Mouse (Mus musculus): ENCODE results near the gene Bckdhb.
"Not testable (repeated sequence)": the region's sequence is repeated elsewhere in the genome, so short reads cannot be mapped to it uniquely, and the experiment has no call there.

Bckdhb gene

DNA sequence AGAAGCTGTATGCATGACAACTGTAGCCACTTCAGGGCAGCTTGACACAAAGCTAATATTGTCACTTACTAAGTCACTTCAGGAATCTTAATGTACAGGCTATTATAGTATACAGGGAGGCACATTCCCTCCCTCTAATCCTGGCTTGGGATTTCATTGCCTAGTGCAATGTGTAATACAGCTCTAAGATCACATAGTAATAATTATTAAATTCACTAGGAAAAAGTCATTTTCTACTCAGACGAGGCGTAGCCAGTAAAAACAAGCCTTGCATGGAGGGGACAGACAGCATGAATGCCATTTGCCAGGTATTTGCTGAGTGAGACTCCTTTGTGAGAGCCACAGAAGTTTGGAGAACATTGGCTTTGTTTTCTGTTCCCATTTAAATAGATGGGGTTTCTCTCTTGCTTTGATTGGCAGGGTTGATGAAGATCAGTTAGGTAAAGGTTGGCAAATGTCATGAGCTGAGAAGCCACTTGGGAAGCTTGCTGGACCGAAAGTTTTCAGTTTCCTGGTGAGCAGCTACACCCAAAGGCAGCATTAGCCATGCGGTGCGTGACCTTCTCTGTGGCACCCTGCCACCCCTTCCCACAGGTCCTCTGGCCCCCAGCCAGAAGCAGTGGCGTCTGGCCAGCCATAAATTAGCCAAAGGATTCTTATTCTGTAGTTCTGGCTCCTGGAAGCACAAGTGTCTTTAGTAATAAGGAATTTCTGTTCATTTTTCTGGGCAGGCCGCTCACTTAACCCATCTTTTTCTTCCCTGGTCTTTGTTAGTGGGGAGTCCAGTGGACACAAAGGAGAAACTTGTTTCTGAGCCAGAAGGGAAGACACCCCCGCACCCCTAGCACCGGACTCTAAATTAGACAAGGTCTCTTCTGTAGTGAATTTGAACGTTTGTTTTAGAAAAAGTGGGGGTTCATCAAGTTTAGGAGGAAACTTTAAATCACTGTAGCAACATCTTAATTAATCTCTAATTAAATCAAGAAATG lies 37.4 kb downstream of the Bckdhb start:
- DNase-seq (ENCODE audit: low read depth in 2 of 2, low spot score in 2 of 2) = no peak

DNA sequence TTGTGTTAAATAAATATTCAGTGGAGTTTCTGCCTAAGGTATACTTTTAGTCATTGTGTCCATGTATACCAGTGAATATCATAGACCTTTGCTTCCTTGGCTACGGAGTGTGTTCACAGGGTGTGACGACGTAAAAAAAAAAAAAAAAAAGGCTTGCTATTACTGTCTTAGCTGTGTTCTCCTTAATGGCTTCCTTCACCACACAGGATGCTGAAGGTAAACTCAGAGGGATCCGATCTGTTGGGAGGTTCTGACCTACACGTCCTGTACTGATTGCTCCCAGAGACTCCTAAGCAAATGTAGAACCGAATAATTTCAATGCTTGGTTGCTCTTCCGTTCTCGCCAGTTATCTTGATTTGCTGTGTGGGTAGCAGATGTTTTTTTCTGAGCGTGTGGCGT lies 38.4 kb downstream of the Bckdhb start:
- DNase-seq (ENCODE audit: low read depth in 2 of 2, low spot score in 2 of 2) = no peak

DNA sequence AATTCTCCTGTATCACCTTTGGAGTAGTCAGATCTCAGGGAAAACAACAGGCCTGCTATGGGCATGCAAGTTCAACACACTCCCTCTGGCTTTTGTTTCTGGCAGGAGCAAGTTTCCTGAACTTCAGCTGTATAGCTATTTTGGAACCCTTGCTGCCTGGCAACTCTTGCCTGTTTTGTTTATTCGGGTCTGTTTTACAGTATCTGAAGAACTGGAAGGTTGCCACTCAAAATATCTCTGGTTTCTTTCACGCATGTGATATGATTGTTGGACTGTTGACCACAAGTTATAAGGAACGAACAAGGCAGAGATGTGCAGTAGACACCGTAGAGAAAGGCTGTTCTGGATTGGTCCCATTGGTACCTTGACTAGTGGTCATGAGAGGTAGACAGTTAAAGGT lies 39.4 kb downstream of the Bckdhb start:
- DNase-seq (ENCODE audit: low read depth in 2 of 2, low spot score in 2 of 2) = no peak

DNA sequence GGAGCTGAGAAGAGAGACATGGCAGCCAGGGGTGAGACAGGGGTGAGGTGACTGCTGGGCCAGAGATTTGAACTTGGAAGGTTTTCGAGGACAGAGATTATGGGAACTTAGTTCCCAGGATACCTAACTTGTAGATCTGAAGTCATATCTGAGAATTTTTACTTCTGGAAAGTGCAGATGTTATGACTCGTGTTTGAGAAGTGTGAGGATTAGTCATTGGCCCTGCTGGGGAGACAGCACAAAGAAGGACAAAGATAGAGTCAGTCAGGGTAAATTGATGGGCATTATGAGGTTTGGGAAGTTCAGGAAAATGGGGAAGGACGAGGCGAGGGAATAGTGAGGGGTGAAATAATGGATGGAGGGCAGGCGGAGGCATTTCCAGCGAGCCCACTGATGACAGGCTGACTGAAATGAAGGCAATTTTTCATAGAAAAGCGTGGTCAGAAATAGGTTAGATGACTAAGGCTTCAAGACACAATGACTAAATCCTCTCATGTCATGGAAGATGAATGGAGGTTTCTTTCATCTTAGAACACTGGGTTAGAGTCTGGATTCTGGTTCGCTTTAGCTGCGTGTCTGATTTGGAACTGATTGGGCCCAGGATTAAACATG lies 42.6 kb downstream of the Bckdhb start:
- no peak for DNase-seq (ENCODE audit: low read depth in 2 of 2, low spot score in 2 of 2)

DNA sequence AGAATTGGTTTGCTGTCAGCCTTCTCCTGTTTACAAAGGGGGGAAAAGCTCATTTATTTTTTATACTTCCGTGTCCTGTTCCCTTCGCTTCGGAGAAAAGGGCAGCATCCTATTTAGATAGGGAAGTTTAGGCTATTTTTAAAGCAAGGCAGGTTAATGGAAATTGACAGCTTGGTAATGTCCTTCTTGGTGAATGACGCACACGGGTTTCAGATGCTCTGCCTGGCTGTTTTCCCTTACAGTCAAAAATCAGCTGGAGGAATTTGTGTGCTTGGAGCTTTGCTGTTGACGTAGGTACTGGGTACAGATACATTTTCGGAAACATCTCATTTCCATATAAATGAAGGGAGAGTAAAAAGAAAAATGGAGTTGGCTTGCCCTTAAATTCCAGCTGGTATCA lies 44.4 kb downstream of the Bckdhb start:
- no peak for DNase-seq (ENCODE audit: low read depth in 2 of 2, low spot score in 2 of 2)

DNA sequence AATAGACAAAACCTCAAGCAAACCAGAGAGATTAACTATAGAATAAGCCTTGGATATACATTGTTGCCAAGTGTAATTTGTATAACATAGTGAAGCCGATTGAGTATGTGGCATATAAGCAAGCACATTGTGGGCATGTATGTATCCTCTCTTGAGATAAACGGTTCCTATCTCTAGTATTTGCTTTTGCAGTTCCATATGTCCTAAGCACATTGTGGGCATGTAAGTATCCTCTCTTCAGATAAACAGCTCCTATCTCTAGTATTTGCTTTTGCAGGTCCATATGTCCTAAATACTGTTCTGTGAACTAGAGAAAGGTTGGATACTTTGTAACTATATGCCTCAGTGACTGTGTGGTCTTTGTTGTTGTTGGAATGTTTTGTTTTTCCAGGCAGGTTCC lies 48.5 kb downstream of the Bckdhb start:
- DNase-seq (ENCODE audit: low read depth in 2 of 2, low spot score in 2 of 2) = no peak

DNA sequence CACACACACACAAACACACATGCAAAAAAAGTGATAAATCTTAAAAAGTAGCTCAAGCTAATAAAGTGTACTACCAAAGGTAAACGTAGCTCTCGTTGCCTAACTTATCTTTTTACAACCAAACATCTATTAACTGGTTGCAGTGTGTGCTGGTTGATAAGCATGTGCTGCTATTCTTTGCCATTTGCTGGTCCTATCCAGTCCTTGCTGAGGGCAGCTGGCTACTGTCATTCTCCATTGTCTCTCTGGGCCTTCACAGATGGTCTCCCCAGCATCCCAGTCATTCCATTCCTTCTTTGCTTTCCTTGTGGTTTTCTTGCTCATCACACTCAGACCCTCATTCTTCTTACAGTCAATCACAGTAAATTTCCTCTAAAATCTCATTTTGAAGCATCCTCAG lies 50.9 kb downstream of the Bckdhb start:
- no peak for DNase-seq (ENCODE audit: low read depth in 2 of 2, low spot score in 2 of 2)

DNA sequence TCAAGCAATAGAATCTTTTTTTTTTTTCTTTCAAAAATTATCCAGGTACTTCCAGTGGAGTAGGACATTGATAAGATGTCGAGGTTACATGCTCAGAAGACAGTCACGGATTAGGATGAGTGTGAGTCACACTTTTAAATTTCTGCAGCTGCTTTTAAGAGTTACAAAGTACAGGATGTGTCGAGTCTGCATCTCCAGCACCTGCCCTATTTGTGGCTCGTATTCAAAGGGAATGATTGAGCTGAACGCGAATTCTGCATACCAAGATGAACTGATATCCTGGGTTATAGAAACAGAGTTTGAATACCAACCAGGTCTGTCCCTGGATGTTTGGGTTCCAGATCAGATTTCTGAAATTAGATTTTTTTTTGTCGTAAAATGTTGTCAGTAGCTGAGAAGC lies 56.3 kb downstream of the Bckdhb start:
- no peak for DNase-seq (ENCODE audit: low read depth in 2 of 2, low spot score in 2 of 2)

DNA sequence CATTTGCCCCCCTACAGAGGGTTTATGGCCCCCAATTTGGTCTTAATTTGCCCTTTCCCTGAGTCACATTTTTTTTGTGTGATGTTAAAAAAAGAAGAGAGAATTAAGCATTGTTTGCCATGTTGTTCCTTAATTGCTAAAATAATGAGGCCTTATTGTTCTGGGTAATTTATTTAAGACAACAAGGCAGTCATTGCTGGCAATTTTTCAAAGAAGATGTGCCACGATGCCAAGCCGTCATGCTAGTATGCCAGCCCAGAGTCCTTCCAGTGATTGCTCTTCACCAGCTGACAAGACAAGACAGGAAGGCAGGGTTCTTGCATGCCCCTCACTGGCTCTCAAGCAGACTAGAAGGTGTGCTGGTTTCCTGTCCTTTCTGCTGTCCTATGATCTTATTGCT lies 84.0 kb downstream of the Bckdhb start:
- DNase-seq (ENCODE audit: low read depth in 2 of 2, low spot score in 2 of 2) = no peak

DNA sequence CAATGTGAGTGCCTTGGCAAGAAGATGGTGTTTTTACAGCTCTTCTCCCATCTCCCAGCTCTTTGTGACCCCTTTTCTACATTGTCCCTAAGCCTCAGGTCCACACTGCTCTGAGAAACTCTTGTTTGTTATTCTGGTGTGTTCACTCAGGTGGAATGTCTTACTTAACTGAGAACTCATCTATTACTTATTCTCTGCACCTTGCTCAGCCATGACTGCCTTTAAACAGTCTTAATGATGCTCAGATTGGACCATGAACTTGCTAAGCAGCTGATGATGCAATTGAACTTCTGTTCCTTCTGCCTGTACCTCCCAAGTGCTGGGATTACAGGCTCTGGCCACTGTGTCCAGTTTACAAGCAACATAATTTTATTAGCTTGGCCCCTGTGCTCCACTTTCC lies 86.2 kb downstream of the Bckdhb start:
- DNase-seq (ENCODE audit: low read depth in 2 of 2, low spot score in 2 of 2) = no peak

DNA sequence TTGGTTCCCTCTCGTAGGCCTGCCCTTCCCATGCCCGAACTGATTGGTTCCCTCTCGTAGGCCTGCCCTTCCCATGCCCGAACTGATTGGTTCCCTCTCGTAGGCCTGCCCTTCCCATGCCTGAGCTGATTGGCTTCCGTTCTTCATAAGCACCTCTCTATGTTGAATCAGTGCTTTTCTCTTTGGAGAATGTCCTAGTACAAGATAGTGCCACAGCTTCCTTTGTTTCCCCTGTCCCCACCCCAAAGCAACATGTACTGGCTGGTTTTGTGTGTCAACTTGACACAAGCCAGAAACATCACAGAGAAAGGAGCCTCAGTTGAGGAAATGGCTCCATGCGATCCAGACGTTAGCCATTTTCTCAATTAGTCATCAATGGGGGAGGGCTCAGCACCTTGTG lies 93.2 kb downstream of the Bckdhb start:
- DNase-seq (ENCODE audit: low read depth in 2 of 2, low spot score in 2 of 2) = not testable (repeated sequence)

DNA sequence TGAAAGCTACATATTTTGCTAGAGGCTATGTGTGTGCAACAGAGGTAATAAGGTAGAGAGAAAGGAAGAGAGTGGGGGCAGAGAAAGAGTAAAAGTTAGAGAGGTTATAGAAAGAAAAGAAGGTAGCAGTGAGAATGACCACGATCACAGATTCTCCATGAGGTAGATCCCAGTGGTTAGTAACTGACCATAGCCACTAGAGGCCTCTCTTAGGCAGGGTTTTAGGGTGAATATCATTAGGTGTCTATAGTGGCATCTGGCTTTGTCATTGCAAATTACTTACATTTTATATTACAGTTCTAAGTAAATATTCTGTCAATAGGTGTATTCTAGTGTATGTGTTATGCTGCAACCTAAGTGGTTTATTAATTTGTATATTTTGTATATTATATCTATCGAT lies 94.7 kb downstream of the Bckdhb start:
- DNase-seq (ENCODE audit: low read depth in 2 of 2, low spot score in 2 of 2) = no peak

DNA sequence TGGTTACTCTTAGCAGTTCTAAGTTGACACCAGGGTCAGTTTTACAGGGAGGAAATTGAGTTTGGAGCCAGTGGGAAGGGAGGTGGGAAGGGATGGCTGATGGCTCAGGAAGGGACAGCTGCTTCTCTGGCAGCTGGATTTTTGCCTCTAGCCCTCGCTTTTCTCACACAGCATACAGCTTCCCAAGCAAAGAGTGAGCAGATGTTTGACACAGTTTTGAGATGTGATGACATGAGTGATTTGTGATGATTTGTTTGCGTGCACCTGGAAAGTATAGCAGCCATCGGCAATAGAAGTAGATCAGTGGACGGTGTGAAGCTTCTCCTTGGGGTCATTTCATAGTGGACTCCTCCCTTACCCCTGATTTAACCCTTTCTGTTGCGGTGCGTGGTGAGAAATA lies 96.2 kb downstream of the Bckdhb start:
- no peak for DNase-seq (ENCODE audit: low read depth in 2 of 2, low spot score in 2 of 2)

DNA sequence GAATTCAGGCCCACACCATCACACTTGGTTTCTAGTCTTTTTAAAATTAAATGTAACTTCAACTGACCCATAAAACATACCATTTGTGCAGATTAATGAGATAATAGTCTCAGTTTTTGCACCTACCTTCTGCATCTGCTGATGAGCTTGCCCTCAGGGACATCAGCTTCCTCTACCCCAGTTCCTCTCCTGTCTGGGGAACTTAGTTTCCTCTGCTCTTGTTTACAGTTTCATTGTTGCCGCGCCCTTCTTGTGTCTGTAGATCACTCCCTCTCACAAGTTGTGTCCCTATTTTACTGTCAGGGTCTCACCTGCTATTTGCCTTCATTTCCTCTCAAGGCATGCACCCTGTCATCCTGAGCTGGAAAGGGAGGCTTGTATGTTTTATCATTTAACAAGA lies 103.2 kb downstream of the Bckdhb start:
- DNase-seq (ENCODE audit: low read depth in 2 of 2, low spot score in 2 of 2) = no peak

DNA sequence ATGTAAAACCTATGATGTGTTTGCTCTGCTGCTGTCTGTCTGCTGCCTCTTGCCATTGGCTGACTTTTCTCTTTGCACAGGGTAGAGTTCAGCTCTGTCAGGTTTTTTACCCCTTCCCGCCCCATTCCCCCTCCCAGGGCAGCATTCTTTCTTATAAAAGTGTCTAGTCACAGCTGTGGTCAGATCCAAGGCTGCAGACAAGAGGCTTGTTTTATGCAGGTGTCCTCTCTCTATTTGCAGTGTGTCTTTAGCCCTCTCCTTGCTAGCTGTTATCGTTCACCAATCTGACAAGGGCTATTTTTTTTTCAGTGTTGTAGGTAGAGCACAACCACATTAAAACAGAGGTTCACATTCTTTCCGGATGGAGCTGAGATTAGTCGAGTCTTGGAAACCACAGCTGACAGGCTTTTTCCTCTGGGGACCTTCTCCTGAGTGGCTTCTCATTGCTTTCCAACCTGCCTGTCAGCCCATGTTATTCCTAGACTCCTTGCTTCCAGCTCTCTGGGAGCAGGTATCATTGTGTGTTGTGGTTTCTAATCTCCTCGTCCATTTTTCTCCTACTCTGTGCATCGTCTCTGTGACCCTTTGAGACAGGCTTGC lies 105.8 kb downstream of the Bckdhb start:
- no peak for DNase-seq (ENCODE audit: low read depth in 2 of 2, low spot score in 2 of 2)

DNA sequence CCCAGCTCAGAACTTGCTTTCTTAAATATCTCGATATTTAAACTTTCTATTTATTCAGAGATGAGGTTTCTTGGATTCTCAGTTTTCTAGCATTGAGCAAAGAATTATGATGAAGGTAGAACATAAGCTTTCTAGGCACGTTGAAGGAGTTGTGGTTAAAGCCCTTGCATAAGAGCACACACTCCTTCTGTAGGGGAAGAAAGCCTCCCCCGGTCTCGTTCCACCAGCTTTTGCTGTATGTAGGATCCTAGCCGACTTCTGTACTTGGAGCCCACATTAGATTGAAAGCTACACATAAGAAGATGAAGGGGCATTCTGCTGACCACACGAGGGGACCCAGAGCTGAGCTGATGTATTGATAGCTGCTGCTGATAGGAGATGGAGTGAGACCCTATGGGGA lies 106.5 kb downstream of the Bckdhb start:
- no peak for DNase-seq (ENCODE audit: low read depth in 2 of 2, low spot score in 2 of 2)

DNA sequence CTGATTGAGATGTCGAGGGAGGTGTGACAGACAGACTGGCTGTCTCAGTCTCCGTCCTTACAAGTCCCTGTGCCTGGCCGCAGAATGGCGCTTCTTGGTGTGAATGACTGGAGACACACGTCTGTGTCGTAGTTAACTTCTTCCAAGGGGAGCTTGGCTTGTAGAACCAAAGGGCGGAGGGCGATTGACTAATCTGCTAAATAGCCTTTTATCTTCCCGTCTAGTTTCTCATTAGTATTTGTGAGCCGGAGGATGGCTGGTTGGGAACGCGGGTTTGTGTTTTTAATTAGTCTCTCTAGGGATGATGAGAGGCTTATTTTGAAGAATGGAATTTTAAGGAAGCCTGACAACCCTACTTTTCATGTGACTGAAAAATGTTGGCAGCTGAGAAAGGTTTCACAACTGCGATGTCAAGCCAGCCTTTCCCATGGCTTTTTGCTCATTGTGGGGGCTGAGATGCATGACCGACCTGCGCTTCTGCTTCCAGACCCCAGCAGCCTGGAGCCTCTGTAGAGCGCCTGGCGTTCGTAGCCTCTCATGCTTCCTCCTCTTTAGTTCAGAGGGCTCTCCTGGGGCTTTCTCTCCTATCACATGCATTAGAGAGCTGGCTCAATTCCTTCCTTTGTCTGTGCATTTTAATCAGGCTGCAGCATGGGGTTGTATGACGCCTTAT lies 107.9 kb downstream of the Bckdhb start:
- DNase-seq (ENCODE audit: low read depth in 2 of 2, low spot score in 2 of 2) = no peak

DNA sequence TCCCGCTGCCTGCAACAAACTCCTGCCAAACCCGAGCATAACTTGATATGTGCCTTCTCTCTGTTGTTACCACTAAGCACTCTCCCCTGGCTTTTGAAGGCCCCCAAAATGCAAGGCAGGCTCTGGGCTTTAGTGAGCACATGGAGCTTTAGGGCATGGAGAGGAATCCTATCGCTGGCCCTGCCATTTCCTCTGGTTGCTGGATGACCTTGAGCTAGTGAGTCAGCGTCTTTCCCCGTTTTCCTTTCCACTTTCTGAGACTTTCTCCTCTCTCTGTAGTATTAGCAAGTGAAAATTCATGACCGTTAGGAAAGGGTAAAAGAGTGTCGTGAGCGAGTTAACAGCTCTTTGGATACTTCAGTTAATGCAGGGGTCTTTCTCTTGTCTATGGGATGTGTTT lies 111.1 kb downstream of the Bckdhb start:
- DNase-seq (ENCODE audit: low read depth in 2 of 2, low spot score in 2 of 2) = no peak

DNA sequence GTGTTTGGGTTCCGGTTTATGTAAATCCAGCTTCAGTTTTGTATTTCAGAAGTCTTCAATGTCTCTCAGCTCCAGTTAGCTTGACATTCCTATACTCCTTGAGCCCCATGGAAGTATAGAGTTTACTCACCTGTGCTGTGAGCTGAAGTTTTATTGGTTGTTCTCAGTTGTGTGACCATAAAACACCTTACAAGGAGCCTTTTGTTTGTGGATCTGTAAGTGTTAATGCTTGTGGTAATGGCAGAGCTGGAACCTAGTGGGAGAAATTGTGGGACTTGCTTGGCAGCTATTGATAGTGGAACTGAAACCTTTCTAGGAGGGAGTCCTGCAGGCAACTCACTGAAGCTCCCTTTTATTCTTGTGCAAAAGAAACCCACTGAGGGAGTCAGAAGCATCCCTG lies 112.3 kb downstream of the Bckdhb start:
- no peak for DNase-seq (ENCODE audit: low read depth in 2 of 2, low spot score in 2 of 2)

DNA sequence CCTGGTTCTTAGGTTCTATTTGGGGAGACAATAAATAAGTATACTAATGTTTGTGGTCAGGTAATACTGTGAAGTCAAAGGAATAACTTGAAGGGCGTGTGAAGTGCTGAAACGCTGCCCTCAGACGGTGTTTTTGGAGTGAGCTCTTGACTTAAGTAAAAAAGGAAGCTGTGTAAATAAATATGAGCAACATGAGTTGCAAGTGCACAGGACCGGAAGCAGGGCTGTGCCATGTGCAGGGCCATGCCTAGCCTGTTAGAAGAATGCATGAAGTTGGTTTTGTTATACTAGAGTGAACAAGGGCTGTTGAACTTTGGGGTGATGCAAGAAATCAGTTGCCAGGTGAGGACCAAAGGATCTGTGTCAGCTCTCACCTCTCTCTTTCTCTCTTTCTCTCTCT lies 114.0 kb downstream of the Bckdhb start:
- DNase-seq (ENCODE audit: low read depth in 2 of 2, low spot score in 2 of 2) = no peak

DNA sequence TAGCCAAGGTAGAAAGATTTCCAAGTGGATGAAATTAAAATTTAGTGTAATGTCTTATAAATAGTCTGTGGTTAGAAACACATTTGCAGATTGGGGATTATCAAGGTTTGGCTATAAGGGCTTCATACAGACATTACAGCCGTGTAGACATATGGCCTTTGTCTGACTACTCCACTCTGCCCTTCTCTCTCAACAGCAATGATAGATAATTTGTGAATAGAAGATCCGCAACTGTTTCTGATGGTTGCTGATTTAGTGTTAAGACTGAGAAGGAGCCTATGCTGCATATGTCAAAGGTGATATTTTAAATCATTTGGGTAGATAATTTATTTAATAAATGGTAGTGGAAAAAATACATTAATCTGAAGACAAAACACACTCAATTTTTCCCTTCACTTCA lies 115.4 kb downstream of the Bckdhb start:
- no peak for DNase-seq (ENCODE audit: low read depth in 2 of 2, low spot score in 2 of 2)
